Mouse (Mus musculus) urinary bladder, adult 18-20 months (tissue): ENCODE data around the gene Atp5c1.

Source experiments
- DNase-seq, 2 experiments: peaks; one replicate each; pipeline ENCODE4 v3.0.0; 2022; ENCODE audit warnings: low spot score in 2 of 2, mixed read lengths in 2 of 2

Gene Atp5c1

GRCm38 (mm10) chr2:10050878-10051277, 29.4 kb downstream of the Atp5c1 start:
- no peak for DNase-seq

GRCm38 (mm10) chr2:10049456-10049855, 30.9 kb downstream of the Atp5c1 start:
- no peak for DNase-seq

GRCm38 (mm10) chr2:10048461-10048860, 31.8 kb downstream of the Atp5c1 start, which contains the start of gene Taf3:
Gene Taf3, minus strand, starts transcription at chr2:10048596.
- DNase-seq, result peak; percentile 88 to 91

- peak in 1 of 2 experiments; percentile 64 for DNase-seq
Observed at GRCm38 (mm10) chr2:10047758-10048436, 32.4 kb downstream of the Atp5c1 start.

GRCm38 (mm10) chr2:10034976-10035375, 45.3 kb downstream of the Atp5c1 start:
- DNase-seq, result no peak

GRCm38 (mm10) chr2:10033684-10034083, 46.6 kb downstream of the Atp5c1 start:
- no peak for DNase-seq

GRCm38 (mm10) chr2:10029755-10030154, 50.6 kb downstream of the Atp5c1 start:
- no peak for DNase-seq

- DNase-seq, result no peak
Observed at GRCm38 (mm10) chr2:10024264-10024663, 56.0 kb downstream of the Atp5c1 start.

GRCm38 (mm10) chr2:10021296-10021695, 59.0 kb downstream of the Atp5c1 start:
- DNase-seq, result no peak

GRCm38 (mm10) chr2:10014951-10015635, 65.2 kb downstream of the Atp5c1 start:
- DNase-seq, result no peak

GRCm38 (mm10) chr2:10010263-10010909, 69.9 kb downstream of the Atp5c1 start:
- DNase-seq, result no peak

GRCm38 (mm10) chr2:10009671-10010254, 70.5 kb downstream of the Atp5c1 start:
- DNase-seq, result peak in 1 of 2 experiments; percentile 25

- DNase-seq, result no peak
Observed at GRCm38 (mm10) chr2:10008593-10008992, 71.7 kb downstream of the Atp5c1 start.
